Mouse (Mus musculus) layer of hippocampus, adult 11-12 months (tissue): ENCODE measurements around the gene Mrps30.
"Not testable (repeated sequence)": the region's sequence is repeated elsewhere in the genome, so short reads cannot be mapped to it uniquely, and the experiment has no call there.

Experiments used
- DNase-seq: peaks from one replicate; pipeline ENCODE4 v3.0.0; 2022; ENCODE audit warnings: low spot score

Gene Mrps30

GRCm38 (mm10) chr13:118386511-118387447 lies at the start of gene Mrps30, which contains the start of gene B430218F22Rik:
Gene Mrps30 (minus strand): TSS chr13:118387252.
Gene B430218F22Rik (plus strand): TSS chr13:118386630.
- DNase-seq: peak; percentile 95

GRCm38 (mm10) chr13:118420847-118421246 lies 33.8 kb upstream of the Mrps30 start:
- no peak for DNase-seq

DNA sequence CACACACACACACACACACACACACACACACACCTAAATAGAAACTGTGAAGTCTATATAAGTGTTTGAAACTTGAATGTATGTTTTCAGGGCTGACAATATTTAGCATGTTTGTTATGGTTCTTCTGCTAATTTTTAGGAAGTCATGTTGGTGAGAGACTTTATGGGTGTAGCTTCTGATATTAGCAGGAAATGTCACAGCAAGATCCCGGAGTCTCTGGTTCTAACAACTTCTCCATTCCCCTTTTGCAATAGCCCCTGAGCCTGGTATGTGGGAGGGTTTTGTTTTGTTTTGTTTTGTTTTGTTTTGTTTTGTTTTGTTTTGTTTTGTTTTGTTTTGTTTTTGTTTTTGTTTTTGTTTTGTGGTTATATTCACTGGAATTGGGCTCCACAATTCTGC lies 33.4 kb upstream of the Mrps30 start:
- no peak for DNase-seq

GRCm38 (mm10) chr13:118418163-118418562 lies 31.1 kb upstream of the Mrps30 start:
- no peak for DNase-seq

DNA sequence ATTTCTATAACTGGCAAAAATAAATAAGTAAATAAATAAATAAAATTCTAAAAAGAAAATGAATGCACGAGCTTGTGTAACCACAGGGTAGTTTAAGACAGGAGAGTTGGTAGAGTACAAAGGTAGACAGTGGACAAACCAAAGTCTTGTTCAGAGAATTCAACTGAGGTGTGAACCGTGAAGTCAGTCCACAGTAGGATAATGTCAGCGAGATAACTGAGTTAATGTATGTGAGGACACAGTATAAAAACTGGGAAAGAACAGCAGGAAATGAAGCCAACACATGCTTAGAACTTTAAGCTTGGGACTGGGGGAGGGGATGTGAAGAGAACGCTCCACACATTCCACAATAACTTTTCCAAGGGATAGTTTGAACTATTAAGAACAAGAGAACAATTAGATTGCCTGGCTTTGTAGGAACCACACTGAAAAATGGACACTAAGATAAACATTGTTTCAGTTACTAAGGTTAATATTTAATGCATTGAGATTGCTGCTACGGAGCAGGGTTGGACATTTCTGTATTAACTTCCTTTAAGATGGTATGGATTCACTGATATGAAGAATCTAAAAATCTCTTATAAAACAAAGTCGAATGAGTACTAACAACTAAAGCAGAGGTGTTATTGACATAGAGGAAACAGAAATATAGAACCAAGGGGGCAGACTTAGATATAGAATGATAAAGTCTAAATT lies 24.4 kb upstream of the Mrps30 start:
- no peak for DNase-seq

DNA sequence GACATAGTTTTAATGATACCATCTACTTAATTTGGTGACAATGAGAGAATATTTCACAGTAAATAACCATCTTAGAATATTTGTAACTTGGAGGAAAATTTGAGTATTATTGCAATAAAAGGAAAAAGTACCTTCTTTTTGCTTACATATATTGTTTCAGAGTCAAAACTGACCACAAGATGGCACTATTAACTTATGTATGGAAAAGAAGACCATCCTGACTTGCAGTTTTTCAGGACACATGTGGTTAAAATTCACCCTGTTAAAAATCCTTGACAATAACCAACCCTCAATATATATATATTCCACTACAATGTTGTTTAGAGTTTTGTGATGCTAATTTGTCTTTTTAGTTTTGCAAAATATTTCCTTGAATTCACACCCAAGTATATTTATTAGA lies 16.5 kb upstream of the Mrps30 start:
- no peak for DNase-seq

DNA sequence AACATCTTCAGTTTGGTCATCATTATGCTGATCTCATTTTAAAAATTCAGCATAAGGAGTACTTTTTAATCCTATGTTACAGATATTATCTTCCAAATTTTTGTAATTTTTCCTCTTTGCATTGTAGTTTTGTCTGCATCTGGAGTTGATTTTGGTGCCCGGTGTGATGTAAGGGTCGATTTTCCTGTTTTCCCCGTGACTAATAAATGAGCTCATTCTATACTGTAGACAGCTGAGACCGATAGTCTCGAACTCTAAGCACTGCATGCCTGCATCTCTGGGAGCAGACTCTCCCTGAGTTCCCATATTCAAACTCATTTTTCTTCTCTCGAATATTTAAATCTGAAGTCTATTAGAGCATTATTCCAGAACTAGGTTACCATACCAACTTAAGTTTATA lies 13.3 kb upstream of the Mrps30 start:
- DNase-seq: no peak

DNA sequence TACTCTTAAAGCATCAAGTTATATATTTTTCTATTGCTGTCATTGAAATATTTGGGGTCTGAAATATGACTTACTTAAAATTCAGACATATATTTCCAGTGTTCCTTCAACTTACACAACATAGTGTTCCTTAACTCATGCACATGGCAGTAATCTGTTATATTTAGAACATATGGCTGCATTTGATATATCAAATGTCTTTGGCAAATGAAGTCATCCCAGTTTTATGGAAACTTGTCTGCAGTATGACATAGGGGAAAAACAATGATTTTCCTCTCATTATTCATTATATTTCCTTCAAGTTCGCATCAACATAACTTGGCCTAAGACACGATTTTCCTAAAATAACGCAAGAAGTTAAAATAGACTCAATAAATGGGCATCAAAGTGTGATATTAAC lies 8.8 kb upstream of the Mrps30 start:
- no peak for DNase-seq

DNA sequence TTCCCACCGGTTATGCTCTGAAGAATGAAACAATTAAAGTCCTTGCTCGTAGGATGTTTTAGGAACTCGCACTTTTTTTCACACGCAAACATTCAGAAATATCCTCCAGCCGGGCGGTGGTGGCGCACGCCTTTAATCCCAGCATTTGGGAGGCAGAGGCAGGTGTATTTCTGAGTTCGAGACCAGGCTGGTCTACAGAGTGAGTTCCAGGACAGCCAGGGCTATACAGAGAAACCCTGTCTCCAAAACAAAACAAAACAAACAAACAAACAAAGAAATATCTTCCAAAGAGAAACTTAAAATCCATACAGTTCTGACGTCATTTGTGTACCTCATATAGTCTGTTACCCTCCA lies 373 bp upstream of the Mrps30 start:
- DNase-seq: not testable (repeated sequence)

- DNase-seq: no peak
These were observed 6.7 kb downstream of the Mrps30 start for GRCm38 (mm10) chr13:118380381-118380780.

DNA sequence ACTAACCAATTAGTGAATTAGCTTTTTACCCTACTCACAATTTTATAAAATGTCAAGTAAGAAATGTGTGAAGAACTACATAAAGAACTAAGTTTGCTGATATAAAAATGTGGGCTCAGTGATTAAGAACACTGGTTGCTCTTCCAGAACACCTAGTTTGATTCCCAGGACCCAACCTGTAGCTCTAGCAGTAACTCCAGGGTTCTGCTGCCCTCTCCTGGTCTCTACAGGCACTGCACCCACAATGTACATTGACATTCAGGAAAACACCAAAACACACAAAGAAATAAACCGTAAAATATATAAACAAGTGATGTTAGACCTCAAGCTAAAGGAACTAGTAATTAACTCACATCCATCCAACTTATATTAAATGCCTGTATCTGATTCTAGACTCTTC lies 7.9 kb downstream of the Mrps30 start:
- peak; percentile 71 for DNase-seq

DNA sequence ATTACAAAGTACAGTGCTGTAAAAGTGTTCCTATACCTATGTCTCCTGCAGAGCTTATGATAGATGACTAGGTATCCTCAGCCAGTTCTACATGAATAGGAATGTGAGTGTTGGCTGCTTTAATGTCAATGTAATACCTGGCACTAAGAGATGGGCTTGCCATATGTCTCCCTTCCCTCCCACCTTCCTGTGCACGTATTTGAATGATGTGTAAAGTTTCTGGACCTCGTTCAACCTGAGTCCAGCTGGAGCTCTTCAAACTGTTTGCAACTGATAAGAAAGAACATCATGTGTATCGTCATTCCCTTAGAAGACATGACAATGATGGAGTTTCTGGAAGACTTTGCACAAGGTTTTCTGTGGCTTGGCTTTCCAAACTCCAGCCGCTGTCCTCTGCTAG lies 14.2 kb downstream of the Mrps30 start:
- no peak for DNase-seq

- DNase-seq: no peak
These were observed 21.3 kb downstream of the Mrps30 start for GRCm38 (mm10) chr13:118365774-118366173.

- DNase-seq: peak; percentile 11
These were observed 23.7 kb downstream of the Mrps30 start for GRCm38 (mm10) chr13:118363342-118363741.

- DNase-seq: no peak
These were observed 36.2 kb downstream of the Mrps30 start for GRCm38 (mm10) chr13:118350870-118351269.

DNA sequence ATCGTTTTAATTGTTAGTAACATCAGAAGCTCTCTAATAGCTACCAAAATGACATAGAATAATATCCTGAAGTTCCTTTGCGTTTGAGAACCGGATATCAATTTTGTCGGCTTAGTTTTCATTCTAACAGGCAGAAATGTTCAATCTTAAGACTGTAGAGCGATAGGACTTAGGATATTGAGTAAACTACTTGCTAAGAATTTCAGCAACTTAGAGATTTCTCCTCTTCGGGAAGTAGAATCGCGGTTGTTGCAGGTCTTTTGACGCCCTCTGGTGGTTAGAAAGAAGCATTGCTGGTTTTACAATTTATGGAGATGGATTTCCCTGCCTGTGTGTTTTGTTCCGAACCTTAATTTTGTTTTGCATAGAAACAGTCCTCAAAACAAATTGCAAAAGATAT lies 36.8 kb downstream of the Mrps30 start:
- no peak for DNase-seq
